Mouse (Mus musculus) embryonic facial prominence, embryonic 14.5 days (tissue): Measurements from ENCODE around the gene Rdh11. TPM values are rescaled to one million over a fixed set of nuclear protein-coding genes. Genes with fewer than 3 reads are reported as not detected.
A peak's percentile ranks its signal among the peaks of the same experiment; 100 is the strongest.

Source experiments
- ATAC-seq: fragments of 200-750 bp; cut with Nextera tagmentation; 2 replicates; pipeline ENCODE4 v1.8.0; 2017; ENCODE audit warnings: low read depth, moderate number of reproducible peaks, moderate TSS enrichment
- DNase-seq: peaks from one replicate; pipeline ENCODE4 v3.0.0-alpha.2; 2015; ENCODE audit warnings: low spot score
- H3K27ac ChIP-seq: fragments of 300-500 bp; sonication (generic); replicated peaks from 2 replicates; pipeline ENCODE4 v1.5.1; 2014; ENCODE audit warnings: low read depth, mild to moderate bottlenecking, low read length, moderate library complexity
- H3K27me3 ChIP-seq: fragments of 300-500 bp; sonication (generic); replicated peaks from 2 replicates; pipeline ENCODE4 v1.6.1; 2014; ENCODE audit warnings: low read length; ENCODE audit not compliant: control insufficient read depth, insufficient read depth
- H3K36me3 ChIP-seq: fragments of 300-500 bp; sonication (generic); 2 replicates; pipeline ENCODE4 v1.6.1; 2014; ENCODE audit warnings: low read length, mixed read lengths; ENCODE audit not compliant: control insufficient read depth, insufficient read depth
- H3K4me1 ChIP-seq: fragments of 300-500 bp; sonication (generic); 2 replicates; pipeline ENCODE4 v1.6.1; 2014; ENCODE audit warnings: antibody characterized with exemption, low read length; ENCODE audit not compliant: control insufficient read depth, insufficient read depth
- H3K4me2 ChIP-seq: fragments of 300-500 bp; sonication (generic); 2 replicates; pipeline ENCODE4 v1.6.1; 2014; ENCODE audit warnings: low read depth, mild to moderate bottlenecking, low read length, moderate library complexity, mixed read lengths
- H3K4me3 ChIP-seq: fragments of 300-500 bp; sonication (generic); 2 replicates; pipeline ENCODE4 v1.5.1; 2014; ENCODE audit warnings: low read depth, mild to moderate bottlenecking, low read length
- H3K9ac ChIP-seq: fragments of 300-500 bp; sonication (generic); 2 replicates; pipeline ENCODE4 v1.6.1; 2014; ENCODE audit warnings: low read depth, mild to moderate bottlenecking, low read length, moderate library complexity, mixed read lengths
- H3K9me3 ChIP-seq: fragments of 300-500 bp; sonication (generic); 2 replicates; pipeline ENCODE4 v1.6.1; 2016; ENCODE audit warnings: low read length; ENCODE audit not compliant: control insufficient read depth
- WGBS: fragments of 180-500 bp; shearing (Covaris S2); extraction: QIAGEN DNeasy Blood & Tissue Kit; methylation state at CpG from one replicate; pipeline ENCODE4 v1.1.7; 2014; 5-methylcytosine and 5-hydroxymethylcytosine counted together
- polyA plus RNA-seq: library from polyadenylated mRNA; unstranded; fragments of >200 nt; fragmentation: Nextera tagmentation; extraction: Ambion mirVana; gene quantifications from 2 replicates; pipeline ENCODE4 v1.2.1, GENCODE M21; 2014

Gene Rdh11
- polyA plus RNA-seq, 1 experiment from 2014 or later = 25.7 TPM

DNA sequence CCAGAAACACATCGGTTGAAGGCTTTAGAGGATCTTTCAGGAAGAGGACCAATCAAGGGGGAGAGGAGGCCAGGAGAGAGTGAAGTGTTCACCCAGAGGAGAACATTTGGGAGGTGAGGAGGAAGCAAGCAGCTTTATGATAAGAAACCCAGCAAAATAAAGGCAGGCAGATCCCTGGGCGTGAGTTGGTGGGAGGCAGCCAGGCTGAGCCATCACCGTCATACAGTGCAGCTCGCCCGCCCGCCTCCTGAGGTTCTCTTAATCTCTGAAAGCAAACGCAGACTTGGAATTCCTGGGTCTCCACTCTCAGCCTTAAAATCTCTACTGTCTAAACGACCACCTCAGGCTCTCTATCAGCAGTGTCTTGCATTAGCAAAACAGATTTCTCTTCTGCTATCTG lies 57.4 kb downstream of the Rdh11 start:
- no peaks in the 10 kb centered on the region for H3K4me1 ChIP-seq
- H3K36me3 ChIP-seq = no peaks in the 10 kb centered on the region
- WGBS = 31% methylated on average over 8 of the region's 8 CpGs
- H3K9ac ChIP-seq = no peak overlapping the region
- peaks cover 38% of the 10 kb centered on the region for H3K27me3 ChIP-seq
- ATAC-seq = no peak
- no peak overlapping the region for H3K4me3 ChIP-seq
- H3K27ac ChIP-seq = no peak overlapping the region
- DNase-seq = no peak
- H3K9me3 ChIP-seq = no peaks in the 10 kb centered on the region
- no peak overlapping the region for H3K4me2 ChIP-seq

DNA sequence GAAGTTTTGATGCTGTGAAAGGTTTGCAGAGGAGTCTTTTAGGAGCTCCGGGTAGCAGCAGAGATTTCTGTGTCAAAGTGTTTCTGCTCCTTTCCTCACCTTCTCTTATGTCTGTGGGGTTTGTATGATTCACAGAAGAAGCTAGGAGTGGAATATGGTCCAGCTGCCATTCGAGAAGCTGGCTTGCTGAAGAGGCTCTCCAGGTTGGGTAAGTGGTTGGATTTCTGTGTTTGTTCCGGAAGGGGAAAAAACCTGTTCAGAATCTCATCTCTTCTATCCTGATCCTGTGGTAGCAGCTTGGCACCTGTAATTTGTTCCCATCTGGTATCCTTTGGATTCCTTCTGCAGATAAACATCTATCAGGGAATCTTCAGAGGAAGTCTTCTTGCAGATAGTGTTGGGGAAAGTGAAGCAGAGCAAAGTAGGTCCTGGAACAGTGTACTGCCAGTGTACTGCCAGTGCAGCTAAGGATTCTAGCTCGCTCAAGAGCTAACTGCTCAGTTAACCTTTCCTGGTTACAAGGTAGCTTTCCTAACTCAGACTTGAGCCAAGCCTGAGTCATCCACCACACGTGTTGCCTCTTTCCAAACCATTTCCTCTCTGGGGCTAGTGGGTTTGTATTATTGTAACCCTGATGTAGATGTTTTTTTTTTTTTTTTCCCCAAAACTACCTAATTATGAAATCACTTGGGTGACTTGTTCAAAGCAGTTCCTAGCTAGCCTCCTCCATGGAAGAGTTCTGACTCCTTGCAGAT lies 60.2 kb downstream of the Rdh11 start:
- 0 out of 2 replicates have a peak overlapping the region, but pooled peaks have one; percentile 58 for H3K9ac ChIP-seq
- 31% methylated on average over 5 of the region's 5 CpGs for WGBS

DNA sequence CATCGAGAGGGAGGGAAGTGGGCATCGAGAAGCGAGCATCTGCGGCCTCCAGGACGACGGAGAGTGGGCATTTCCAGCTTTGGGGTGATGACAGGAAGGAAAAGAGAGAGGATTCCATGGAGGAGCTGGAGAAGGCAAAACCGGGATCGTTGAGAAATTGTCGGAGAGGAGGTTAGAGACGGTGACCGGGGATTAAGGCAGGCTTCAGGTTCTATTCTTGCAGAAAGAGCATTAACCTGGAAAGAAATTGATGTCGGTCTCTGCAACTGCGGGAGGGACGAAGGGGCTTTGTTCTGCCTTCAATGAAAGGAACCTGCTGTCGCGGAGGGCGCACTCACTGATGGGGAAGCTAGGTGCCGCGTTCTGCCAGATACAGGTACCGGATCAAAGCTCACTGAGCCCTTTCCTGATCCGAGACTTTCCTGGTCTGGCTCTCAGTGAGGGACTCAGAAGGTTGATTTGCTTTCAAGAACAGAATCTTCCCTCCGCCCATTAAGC lies 60.9 kb downstream of the Rdh11 start:
- peak overlapping the region; percentile 50 for H3K4me3 ChIP-seq
- H3K4me1 ChIP-seq = no peaks in the 10 kb centered on the region
- 1% methylated on average over 21 of the region's 22 CpGs for WGBS
- no peaks in the 10 kb centered on the region for H3K36me3 ChIP-seq
- H3K27ac ChIP-seq = no peak overlapping the region
- peak overlapping the region; percentile 58 for H3K9ac ChIP-seq
- DNase-seq = no peak
- no peaks in the 10 kb centered on the region for H3K9me3 ChIP-seq
- no peak for ATAC-seq
- H3K4me2 ChIP-seq = peak overlapping the region; percentile 97
- peaks cover 41% of the 10 kb centered on the region for H3K27me3 ChIP-seq

More for the DNA sequence above, 60.2 kb downstream of the Rdh11 start:
- DNase-seq (no peak), ATAC-seq (no peak)
- Histone ChIP-seq H3K4me2 (peak overlapping the region; percentile 97), H3K4me3 (peak overlapping the region; percentile 50), H3K36me3 (no peaks in the 10 kb centered on the region), H3K27me3 (peaks cover 41% of the 10 kb centered on the region), H3K4me1 (no peaks in the 10 kb centered on the region), H3K27ac (no peak overlapping the region), H3K9me3 (no peaks in the 10 kb centered on the region)

DNA sequence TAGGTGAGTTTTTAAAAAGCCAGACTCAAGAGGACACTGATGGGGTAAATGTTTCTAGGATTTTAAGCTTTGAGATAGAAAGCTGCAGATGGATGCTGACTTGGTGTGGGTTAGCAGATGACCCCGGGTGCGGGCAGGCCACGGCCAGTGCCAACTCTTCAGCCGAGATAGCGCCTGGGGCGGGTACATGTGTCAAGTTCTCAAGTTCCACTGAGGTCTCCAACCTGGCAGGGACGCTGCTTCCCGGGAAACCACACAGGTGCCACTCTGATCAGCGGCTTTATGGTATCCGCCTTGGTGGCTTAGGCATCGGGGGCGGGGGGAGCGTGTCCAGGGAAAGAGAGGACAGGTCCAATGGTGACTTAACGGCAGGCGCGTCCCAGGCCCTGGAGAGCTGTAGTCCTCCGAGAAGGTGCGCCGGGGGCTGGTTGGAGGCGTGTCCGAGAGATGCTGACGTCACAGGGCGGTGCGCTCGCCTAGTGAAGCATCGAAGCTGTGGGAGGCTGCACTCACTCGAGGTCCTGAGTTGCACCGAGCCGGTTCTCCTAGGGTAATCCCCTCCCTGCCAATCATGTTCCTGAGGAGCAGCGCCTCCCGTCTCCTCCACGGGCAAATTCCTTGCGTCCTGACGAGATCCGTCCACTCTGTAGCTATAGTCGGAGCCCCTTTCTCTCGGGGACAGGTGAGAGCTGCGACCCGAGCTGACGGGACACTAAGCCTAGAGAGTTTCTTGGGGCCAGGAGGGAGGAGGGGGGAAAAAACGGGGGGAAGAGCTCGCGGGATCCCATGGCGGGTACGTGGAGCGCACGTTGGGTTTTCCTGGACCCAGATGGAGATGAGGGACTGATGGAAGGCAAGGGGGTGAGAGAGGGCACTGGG lies 61.6 kb downstream of the Rdh11 start, which contains the start of gene Arg2:
Gene Arg2, plus strand, starts transcription at position 479 of the 879 bp plus-strand sequence.
- H3K9ac ChIP-seq = peak within 1 kb of the TSS; percentile 58

More for the DNA sequence above, 61.6 kb downstream of the Rdh11 start, which contains the start of gene Arg2:
- under 1% methylated on average over 42 of the region's 47 CpGs for WGBS
- H3K4me1 ChIP-seq = no peaks in the 10 kb centered on the region
- no peak within 1 kb of the TSS for H3K27ac ChIP-seq
- H3K4me3 ChIP-seq = peak within 1 kb of the TSS; percentile 50
- peak within 1 kb of the TSS; percentile 97 for H3K4me2 ChIP-seq
- ATAC-seq = peak; percentile 95
- no peaks in the 10 kb centered on the region for H3K9me3 ChIP-seq
- peaks cover 41% of the 10 kb centered on the region for H3K27me3 ChIP-seq
- DNase-seq = peak; percentile 89
- H3K36me3 ChIP-seq = no peaks in the 10 kb centered on the region

Other genes with a start within 250 kb of the Rdh11 start
- gene Tmem229b, start 184.7 kb downstream of the Rdh11 start, polyA plus RNA-seq = 8.1 and 9.5 TPM in 2 replicates
- 2.5 and 3.5 TPM in 2 replicates for gene Plekhh1, start 163.1 kb downstream of the Rdh11 start, polyA plus RNA-seq
- 20.1 and 24.5 TPM in 2 replicates for gene Pigh, start 102.6 kb downstream of the Rdh11 start, polyA plus RNA-seq
- 2.2 and 2.9 TPM in 2 replicates for gene Arg2, start 61.5 kb downstream of the Rdh11 start, polyA plus RNA-seq
- gene Vti1b, start 19.6 kb downstream of the Rdh11 start, polyA plus RNA-seq = 86.7 and 91.5 TPM in 2 replicates
- 6.8 and 6.9 TPM in 2 replicates for gene Rdh12, start 16.6 kb upstream of the Rdh11 start, polyA plus RNA-seq
- gene Zfyve26, start 104.0 kb upstream of the Rdh11 start, polyA plus RNA-seq = 14.1 and 14.7 TPM in 2 replicates
- 5.1 and 5.3 TPM in 2 replicates for gene Rad51b, start 105.0 kb upstream of the Rdh11 start, polyA plus RNA-seq